In genomic region chr5:119325681-119326255, GRCm38 (mm10) we compare ENCODE assay signal across 19 mouse cellular contexts.
A peak's percentile ranks its signal among the peaks of the same experiment; 100 is the strongest.
DNase-seq lines count a peak whose midpoint lies in the region; ATAC-seq lines count a peak whose summit lies in the region.
"Had no signal": no experiment of that assay in that cellular context is flagged by ENCODE, and none has a peak within 500 bp of the region (broad histone marks: within the 10 kb centered on the region; RNA-seq: fewer than 3 reads in every experiment).

No protein-coding gene starts in this region.

- H3K4me2 ChIP-seq in kidney, embryonic 15.5 days, result no peak overlapping the region
- H3K4me2 ChIP-seq: embryonic facial prominence, embryonic 15.5 days; heart, embryonic 11.5 days; liver, embryonic 13.5 days; midbrain, embryonic 13.5 days had no signal

- DNase-seq in kidney, adult 9 months, result peak; percentile 17
- DNase-seq in adrenal gland, adult 2 months, result peak; percentile 75
- DNase-seq in adrenal gland, postnatal 25 days, result peak; percentile 63
- peak; percentile 65 for DNase-seq in lung, postnatal 25 days (ENCODE audit: low spot score)
- no peak for DNase-seq in frontal cortex, postnatal 10 days (ENCODE audit: low spot score in 2 of 2)
- DNase-seq in cerebellum, adult 18-20 months, result no peak
- DNase-seq: cerebellum, adult 2 months; gastrocnemius, postnatal 10 days; heart, postnatal 36 days; layer of hippocampus, adult 9-11 months; liver, embryonic 13.5 days; thymus, adult 2 months had no signal

- no peaks in the 10 kb centered on the region for H3K36me3 ChIP-seq in kidney, embryonic 15.5 days
- H3K36me3 ChIP-seq: embryonic facial prominence, embryonic 15.5 days; forebrain, embryonic 10.5 days; liver, embryonic 13.5 days; midbrain, embryonic 13.5 days had no signal

- H3K27ac ChIP-seq in kidney, embryonic 15.5 days, result no peak overlapping the region
- H3K27ac ChIP-seq: embryonic facial prominence, embryonic 15.5 days; forebrain, embryonic 10.5 days; hindbrain, postnatal 0 days; liver, embryonic 13.5 days; macrophage; midbrain, embryonic 13.5 days had no signal

- H3K27me3 ChIP-seq in kidney, embryonic 15.5 days, result no peaks in the 10 kb centered on the region
- H3K27me3 ChIP-seq: embryonic facial prominence, embryonic 15.5 days; liver, embryonic 13.5 days had no signal

- 66% methylated on average over 13 of the region's 13 CpGs for WGBS in kidney, embryonic 15.5 days

- H3K9me3 ChIP-seq in kidney, embryonic 15.5 days (replicated peaks), result no peaks in the 10 kb centered on the region
- H3K9me3 ChIP-seq: embryonic facial prominence, embryonic 15.5 days; forebrain, embryonic 10.5 days; liver, embryonic 13.5 days; midbrain, embryonic 13.5 days had no signal

- 0 out of 2 replicates have a peak, but pooled peaks cover 3% of the 10 kb centered on the region for H3K4me1 ChIP-seq in kidney, embryonic 15.5 days
- H3K4me1 ChIP-seq: midbrain, embryonic 13.5 days had no signal

- no peak overlapping the region for H3K9ac ChIP-seq in kidney, embryonic 15.5 days
- H3K9ac ChIP-seq: embryonic facial prominence, embryonic 15.5 days; liver, embryonic 13.5 days; midbrain, embryonic 13.5 days had no signal

- ATAC-seq in kidney, embryonic 15.5 days (replicated peaks; ENCODE audit: low FRiP score), result no peak
- ATAC-seq: hindbrain, postnatal 0 days; midbrain, embryonic 13.5 days had no signal

- no peak overlapping the region for H3K4me3 ChIP-seq in kidney, embryonic 15.5 days (replicated peaks)
- H3K4me3 ChIP-seq: embryonic facial prominence, embryonic 15.5 days; forebrain, embryonic 10.5 days; liver, embryonic 13.5 days; midbrain, embryonic 13.5 days had no signal

Comparison
In these comparisons a context has a peak if more than half of its experiments do, and no peak if none do; other contexts are left out.
1. DNase-seq: peak in kidney, adult 9 months (single experiment), adrenal gland, adult 2 months (single experiment), adrenal gland, postnatal 25 days (single experiment) and lung, postnatal 25 days (single experiment); none in frontal cortex, postnatal 10 days (0 of 2) and cerebellum, adult 18-20 months (0 of 2).